Comparison of ENCODE assay signal across 12 mouse cellular contexts in genomic region chr15:89174889-89175339, GRCm38 (mm10). TPM values are rescaled to one million over a fixed set of nuclear protein-coding genes. Genes with fewer than 3 reads are reported as not detected.
DNase-seq lines count a peak whose midpoint lies in the region; ATAC-seq lines count a peak whose summit lies in the region.
"Had no signal": no experiment of that assay in that cellular context is flagged by ENCODE, and none has a peak within 500 bp of the region (broad histone marks: within the 10 kb centered on the region; RNA-seq: fewer than 3 reads in every experiment).

No protein-coding gene starts in this region.

- H3K36me3 ChIP-seq in heart, embryonic 10.5 days, result 0 out of 2 replicates have a peak, but pooled peaks cover 3% of the 10 kb centered on the region
- H3K36me3 ChIP-seq in heart, embryonic 11.5 days (ENCODE audit: control insufficient read depth, insufficient read depth, low read length), result no peaks in the 10 kb centered on the region
- 0 out of 2 replicates have a peak, but pooled peaks cover 3% of the 10 kb centered on the region for H3K36me3 ChIP-seq in neural tube, embryonic 13.5 days
- 0 out of 2 replicates have a peak, but pooled peaks cover 4% of the 10 kb centered on the region for H3K36me3 ChIP-seq in neural tube, embryonic 15.5 days
- H3K36me3 ChIP-seq in limb, embryonic 13.5 days, result no peaks in the 10 kb centered on the region
- H3K36me3 ChIP-seq: heart, embryonic 12.5 days had no signal

- peak overlapping the region; percentile 12; the same call in 1 of the 2 replicates for H3K27ac ChIP-seq in heart, embryonic 10.5 days
- H3K27ac ChIP-seq in heart, embryonic 11.5 days (ENCODE audit: low read depth, low read length), result no peak overlapping the region
- H3K27ac ChIP-seq in neural tube, embryonic 13.5 days (replicated peaks), result no peak overlapping the region
- no peak overlapping the region for H3K27ac ChIP-seq in neural tube, embryonic 15.5 days (replicated peaks)
- no peak overlapping the region; the same call in 1 of the 2 replicates for H3K27ac ChIP-seq in limb, embryonic 13.5 days
- H3K27ac ChIP-seq: liver, embryonic 14.5 days had no signal

- H3K4me3 ChIP-seq in heart, embryonic 10.5 days, result no peak overlapping the region; the same call in 1 of the 2 replicates
- H3K4me3 ChIP-seq in heart, embryonic 11.5 days (ENCODE audit: low read depth, low read length), result no peak overlapping the region
- no peak overlapping the region for H3K4me3 ChIP-seq in neural tube, embryonic 13.5 days
- H3K4me3 ChIP-seq in neural tube, embryonic 15.5 days (replicated peaks), result no peak overlapping the region
- H3K4me3 ChIP-seq in limb, embryonic 13.5 days, result no peak overlapping the region
- H3K4me3 ChIP-seq: heart, embryonic 12.5 days had no signal

- H3K27me3 ChIP-seq in heart, embryonic 10.5 days (ENCODE audit: insufficient read depth, poor library complexity, severe bottlenecking), result no peaks in the 10 kb centered on the region
- H3K27me3 ChIP-seq in heart, embryonic 11.5 days (ENCODE audit: control insufficient read depth, insufficient read depth, low read length), result no peaks in the 10 kb centered on the region
- H3K27me3 ChIP-seq in neural tube, embryonic 13.5 days, result no peaks in the 10 kb centered on the region
- H3K27me3 ChIP-seq in neural tube, embryonic 15.5 days (replicated peaks), result no peaks in the 10 kb centered on the region
- H3K27me3 ChIP-seq in limb, embryonic 13.5 days, result no peaks in the 10 kb centered on the region
- H3K27me3 ChIP-seq: heart, embryonic 12.5 days had no signal

- no peak for DNase-seq in heart, embryonic 10.5 days (ENCODE audit: low spot score)
- DNase-seq in testis, postnatal 10 days (ENCODE audit: low spot score), result peak; percentile 49
- DNase-seq in spleen, postnatal 14 days (ENCODE audit: low spot score in 2 of 2), result no peak
- DNase-seq: thymus, postnatal 4 days had no signal

- no peaks in the 10 kb centered on the region for H3K9me3 ChIP-seq in heart, embryonic 10.5 days
- no peaks in the 10 kb centered on the region for H3K9me3 ChIP-seq in heart, embryonic 11.5 days (replicated peaks; ENCODE audit: control insufficient read depth, low read length)
- H3K9me3 ChIP-seq in neural tube, embryonic 13.5 days, result no peaks in the 10 kb centered on the region
- no peaks in the 10 kb centered on the region for H3K9me3 ChIP-seq in neural tube, embryonic 15.5 days (replicated peaks)
- H3K9me3 ChIP-seq in limb, embryonic 13.5 days, result no peaks in the 10 kb centered on the region
- H3K9me3 ChIP-seq: heart, embryonic 12.5 days had no signal

- WGBS in heart, embryonic 10.5 days, result 44% methylated on average over 11 of the region's 11 CpGs
- 51% methylated on average over 11 of the region's 11 CpGs for WGBS in heart, embryonic 11.5 days (ENCODE audit: insufficient replicate concordance)
- 58% methylated on average over 11 of the region's 11 CpGs for WGBS in neural tube, embryonic 13.5 days
- WGBS in neural tube, embryonic 15.5 days, result 60% methylated on average over 11 of the region's 11 CpGs
- 60% methylated on average over 11 of the region's 11 CpGs for WGBS in limb, embryonic 13.5 days

- H3K9ac ChIP-seq in heart, embryonic 11.5 days (ENCODE audit: low read depth, low read length), result no peak overlapping the region
- peak overlapping the region; percentile 36; the same call in 1 of the 2 replicates for H3K9ac ChIP-seq in neural tube, embryonic 13.5 days
- no peak overlapping the region for H3K9ac ChIP-seq in neural tube, embryonic 15.5 days (replicated peaks)
- H3K9ac ChIP-seq in limb, embryonic 13.5 days, result no peak overlapping the region
- H3K9ac ChIP-seq: liver, embryonic 14.5 days had no signal

- ATAC-seq in heart, embryonic 11.5 days (replicated peaks; ENCODE audit: insufficient number of reproducible peaks, low FRiP score, low TSS enrichment), result no peak
- no peak for ATAC-seq in neural tube, embryonic 13.5 days (ENCODE audit: low read depth)
- no peak for ATAC-seq in neural tube, embryonic 15.5 days (ENCODE audit: low FRiP score)
- no peak for ATAC-seq in limb, embryonic 13.5 days (ENCODE audit: low FRiP score, low read depth)
- no peak for ATAC-seq in monocyte, adult 5-6 weeks (replicated peaks; ENCODE audit: insufficient number of reproducible peaks, low FRiP score, low TSS enrichment, poor library complexity, severe bottlenecking)
- ATAC-seq: activated CD4-positive, CD25-positive, alpha-beta regulatory T cell, adult 4 months had no signal

- H3K4me1 ChIP-seq in heart, embryonic 10.5 days, result peaks cover 96% of the 10 kb centered on the region
- H3K4me1 ChIP-seq in heart, embryonic 11.5 days (ENCODE audit: control insufficient read depth, insufficient read depth, low read length), result peaks cover 87% of the 10 kb centered on the region
- peaks cover 100% of the 10 kb centered on the region for H3K4me1 ChIP-seq in neural tube, embryonic 13.5 days (replicated peaks)
- H3K4me1 ChIP-seq in neural tube, embryonic 15.5 days, result peaks cover 95% of the 10 kb centered on the region
- peaks cover 95% of the 10 kb centered on the region for H3K4me1 ChIP-seq in limb, embryonic 13.5 days

- H3K4me2 ChIP-seq in heart, embryonic 11.5 days, result no peak overlapping the region
- H3K4me2 ChIP-seq in neural tube, embryonic 13.5 days, result peak overlapping the region; percentile 99; the same call in 1 of the 2 replicates
- no peak overlapping the region; the same call in 1 of the 2 replicates for H3K4me2 ChIP-seq in neural tube, embryonic 15.5 days
- H3K4me2 ChIP-seq in limb, embryonic 13.5 days (replicated peaks), result peak overlapping the region; percentile 100

RNA-seq across cellular contexts. Expression of gene Plxnb2, which starts 5.7 kb away (rescaled TPM):
- 106 and 117 TPM in 2 replicates for polyA plus RNA-seq in heart, embryonic 10.5 days (2016; fragmentation: Nextera tagmentation; extraction: Ambion mirVana)
- 84.6 and 95.1 TPM in 2 replicates for polyA plus RNA-seq in heart, embryonic 11.5 days (2014; fragmentation: Nextera tagmentation; extraction: Ambion mirVana)
- 89.8 and 94.5 TPM in 2 replicates for polyA plus RNA-seq in neural tube, embryonic 13.5 days (2015; fragmentation: Nextera tagmentation; extraction: Ambion mirVana)
- 69.4 and 72.3 TPM in 2 replicates for polyA plus RNA-seq in neural tube, embryonic 15.5 days (2015; fragmentation: Nextera tagmentation; extraction: Ambion mirVana)
- 130 and 144 TPM in 2 replicates for polyA plus RNA-seq in limb, embryonic 13.5 days (2015; fragmentation: Nextera tagmentation; extraction: Ambion mirVana)
- total RNA-seq in monocyte, adult 5-6 weeks (2017), result 145 to 153 TPM (median 153 TPM) in 3 replicates

RNA-seq across cellular contexts. Expression of gene Dennd6b, which starts 21.4 kb away (rescaled TPM):
- 23.1 and 23.5 TPM in 2 replicates for polyA plus RNA-seq in heart, embryonic 10.5 days (2016; fragmentation: Nextera tagmentation; extraction: Ambion mirVana)
- polyA plus RNA-seq in heart, embryonic 11.5 days (2014; fragmentation: Nextera tagmentation; extraction: Ambion mirVana), result 18.0 and 18.5 TPM in 2 replicates
- 68.9 and 71.8 TPM in 2 replicates for polyA plus RNA-seq in neural tube, embryonic 13.5 days (2015; fragmentation: Nextera tagmentation; extraction: Ambion mirVana)
- polyA plus RNA-seq in neural tube, embryonic 15.5 days (2015; fragmentation: Nextera tagmentation; extraction: Ambion mirVana), result 77.2 and 91.0 TPM in 2 replicates
- 22.8 and 25.8 TPM in 2 replicates for polyA plus RNA-seq in limb, embryonic 13.5 days (2015; fragmentation: Nextera tagmentation; extraction: Ambion mirVana)
- 2.1 to 3.1 TPM (median 2.7 TPM) in 3 replicates for total RNA-seq in monocyte, adult 5-6 weeks (2017)

RNA-seq across cellular contexts. Expression of gene Mapk11, which starts 25.5 kb away (rescaled TPM):
- polyA plus RNA-seq in heart, embryonic 10.5 days (2016; fragmentation: Nextera tagmentation; extraction: Ambion mirVana), result 4.2 and 4.8 TPM in 2 replicates
- polyA plus RNA-seq in heart, embryonic 11.5 days (2014; fragmentation: Nextera tagmentation; extraction: Ambion mirVana), result 3.2 and 4.2 TPM in 2 replicates
- polyA plus RNA-seq in neural tube, embryonic 13.5 days (2015; fragmentation: Nextera tagmentation; extraction: Ambion mirVana), result 35.8 and 40.2 TPM in 2 replicates
- 22.5 and 27.5 TPM in 2 replicates for polyA plus RNA-seq in neural tube, embryonic 15.5 days (2015; fragmentation: Nextera tagmentation; extraction: Ambion mirVana)
- 8.4 and 10.4 TPM in 2 replicates for polyA plus RNA-seq in limb, embryonic 13.5 days (2015; fragmentation: Nextera tagmentation; extraction: Ambion mirVana)
- 4.5 to 6.6 TPM (median 4.6 TPM) in 3 replicates for total RNA-seq in monocyte, adult 5-6 weeks (2017)

RNA-seq across cellular contexts. Expression of gene Mapk12, which starts 34.4 kb away (rescaled TPM):
- 25.4 and 26.4 TPM in 2 replicates for polyA plus RNA-seq in heart, embryonic 10.5 days (2016; fragmentation: Nextera tagmentation; extraction: Ambion mirVana)
- 20.7 and 24.6 TPM in 2 replicates for polyA plus RNA-seq in heart, embryonic 11.5 days (2014; fragmentation: Nextera tagmentation; extraction: Ambion mirVana)
- polyA plus RNA-seq in neural tube, embryonic 13.5 days (2015; fragmentation: Nextera tagmentation; extraction: Ambion mirVana), result 6.7 and 7.0 TPM in 2 replicates
- polyA plus RNA-seq in neural tube, embryonic 15.5 days (2015; fragmentation: Nextera tagmentation; extraction: Ambion mirVana), result 4.8 and 5.2 TPM in 2 replicates
- polyA plus RNA-seq in limb, embryonic 13.5 days (2015; fragmentation: Nextera tagmentation; extraction: Ambion mirVana), result 6.4 and 6.5 TPM in 2 replicates
- 0.39 to 5.8 TPM (median 3.7 TPM) in 3 replicates for total RNA-seq in monocyte, adult 5-6 weeks (2017)

RNA-seq across cellular contexts. Expression of gene Ppp6r2, which starts 36.4 kb away (rescaled TPM):
- 12.4 and 23.5 TPM in 2 replicates for polyA plus RNA-seq in heart, embryonic 10.5 days (2016; fragmentation: Nextera tagmentation; extraction: Ambion mirVana)
- 20.5 and 23.5 TPM in 2 replicates for polyA plus RNA-seq in heart, embryonic 11.5 days (2014; fragmentation: Nextera tagmentation; extraction: Ambion mirVana)
- polyA plus RNA-seq in neural tube, embryonic 13.5 days (2015; fragmentation: Nextera tagmentation; extraction: Ambion mirVana), result 64.8 and 76.9 TPM in 2 replicates
- polyA plus RNA-seq in neural tube, embryonic 15.5 days (2015; fragmentation: Nextera tagmentation; extraction: Ambion mirVana), result 62.8 and 67.7 TPM in 2 replicates
- polyA plus RNA-seq in limb, embryonic 13.5 days (2015; fragmentation: Nextera tagmentation; extraction: Ambion mirVana), result 31.8 and 36.3 TPM in 2 replicates
- 16.8 to 32.5 TPM (median 19.4 TPM) in 3 replicates for total RNA-seq in monocyte, adult 5-6 weeks (2017)

Comparison
In these comparisons a context has a peak if more than half of its experiments do, and no peak if none do; other contexts are left out.
1. H3K4me2 ChIP-seq: peak in neural tube, embryonic 13.5 days (single experiment) and limb, embryonic 13.5 days (single experiment); none in heart, embryonic 11.5 days (single experiment) and neural tube, embryonic 15.5 days (single experiment).